Mouse (Mus musculus): ENCODE data around the gene Olfr157.
"Not testable (repeated sequence)": the region's sequence is repeated elsewhere in the genome, so short reads cannot be mapped to it uniquely, and the experiment has no call there.

The Olfr157 gene

DNA sequence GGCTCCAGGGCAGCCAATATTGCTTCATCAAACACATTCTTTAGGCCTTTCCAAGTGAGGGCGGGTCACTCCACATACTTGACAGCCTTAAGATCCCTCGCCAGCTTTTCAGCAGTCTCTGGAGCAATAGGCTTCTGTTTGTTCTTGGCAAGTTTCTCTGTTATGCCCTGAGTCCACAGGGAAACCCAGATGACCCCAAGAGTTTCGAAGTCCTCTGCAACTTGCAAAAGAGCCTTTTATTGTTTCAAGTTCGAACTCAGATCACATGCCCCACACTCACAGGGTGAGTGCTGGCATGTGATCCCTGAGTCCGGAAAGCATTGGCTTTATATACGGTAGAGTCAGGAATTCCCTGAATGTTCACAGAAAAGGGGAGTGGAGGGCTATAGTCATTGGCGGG, 41.1 kb downstream of the Olfr157 start:
- DNase-seq (ENCODE audit: low read depth in 2 of 2, low spot score in 2 of 2), result no peak

- DNase-seq (ENCODE audit: low read depth in 2 of 2, low spot score in 2 of 2), result not testable (repeated sequence)
Observed at GRCm38 (mm10) chr4:43795844-43796243, 44.2 kb downstream of the Olfr157 start.

DNA sequence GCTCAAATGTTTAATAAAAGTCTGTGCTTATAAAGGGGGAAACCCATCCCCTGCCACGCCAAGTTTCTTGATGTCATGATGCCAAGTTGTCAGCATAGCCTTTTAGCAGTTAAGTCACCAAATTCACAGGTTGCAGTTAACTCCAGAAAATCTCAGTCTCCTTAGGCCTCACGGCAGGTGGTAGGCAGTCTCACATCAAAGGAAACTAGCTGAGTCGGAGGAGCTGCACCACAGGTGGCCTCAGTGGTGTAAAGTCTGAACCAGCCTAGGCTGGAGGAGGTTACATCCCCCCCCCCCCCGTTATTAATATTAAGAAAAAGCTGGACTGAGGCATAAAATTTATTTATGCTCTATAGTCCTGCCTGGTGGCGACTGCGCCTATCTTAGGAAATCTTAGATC, 44.7 kb downstream of the Olfr157 start:
- DNase-seq (ENCODE audit: low read depth in 2 of 2, low spot score in 2 of 2), result no peak

Measured in CD8-positive naive resting alpha-beta T cell, adult 2 months (primary cell).